Mouse (Mus musculus): Measurements from ENCODE around the gene Dram1.

Gene Dram1

DNA sequence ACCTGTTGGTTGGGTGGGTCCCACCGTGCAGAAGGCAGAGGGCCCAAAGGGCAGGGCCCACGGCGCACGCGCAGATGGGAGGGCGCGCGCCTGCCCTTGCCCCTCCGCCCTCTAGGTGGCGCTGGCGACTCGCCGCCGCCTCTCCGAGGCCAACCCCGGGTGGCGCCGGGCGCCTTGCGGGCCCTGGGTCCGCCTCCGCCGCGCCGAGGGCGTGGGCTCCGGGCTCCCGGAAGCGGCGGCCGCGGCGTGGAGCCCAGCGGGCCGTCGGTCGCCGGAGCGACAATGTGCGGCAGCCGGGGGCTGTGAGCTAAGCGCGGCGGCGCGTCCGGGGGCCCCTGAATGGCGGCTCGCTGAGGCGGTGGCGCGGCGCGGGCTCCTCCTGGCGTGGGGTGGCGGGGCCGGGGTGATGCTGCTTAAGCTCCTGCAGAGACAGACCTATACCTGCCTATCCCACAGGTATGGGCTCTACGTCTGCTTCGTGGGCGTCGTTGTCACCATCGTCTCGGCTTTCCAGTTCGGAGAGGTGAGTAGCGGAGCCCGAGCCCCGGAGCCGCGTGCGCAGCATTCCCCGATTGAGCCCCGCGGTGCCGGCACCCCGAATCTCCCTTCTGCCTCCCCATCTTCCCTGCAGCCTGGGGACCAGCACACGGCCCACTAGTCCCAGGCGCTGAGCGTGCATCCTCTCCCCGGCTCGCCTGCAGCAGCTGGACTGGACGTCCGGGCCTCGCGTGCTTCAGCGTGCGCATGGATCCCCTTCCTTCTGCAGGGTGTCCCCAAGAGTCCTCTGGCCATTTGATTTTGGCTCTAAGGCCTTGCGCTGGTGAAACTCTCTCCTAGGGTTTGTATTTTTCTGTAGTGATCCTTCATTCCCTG, at the start of gene Dram1, which contains the start of gene Gnptab:
Gene Dram1, minus strand, starts transcription at position 68 of the 873 bp plus-strand sequence.
Gene Gnptab, plus strand, starts transcription at position 120 of the 873 bp plus-strand sequence.
- peak; percentile 95 for DNase-seq (ENCODE audit: low read depth)

DNA sequence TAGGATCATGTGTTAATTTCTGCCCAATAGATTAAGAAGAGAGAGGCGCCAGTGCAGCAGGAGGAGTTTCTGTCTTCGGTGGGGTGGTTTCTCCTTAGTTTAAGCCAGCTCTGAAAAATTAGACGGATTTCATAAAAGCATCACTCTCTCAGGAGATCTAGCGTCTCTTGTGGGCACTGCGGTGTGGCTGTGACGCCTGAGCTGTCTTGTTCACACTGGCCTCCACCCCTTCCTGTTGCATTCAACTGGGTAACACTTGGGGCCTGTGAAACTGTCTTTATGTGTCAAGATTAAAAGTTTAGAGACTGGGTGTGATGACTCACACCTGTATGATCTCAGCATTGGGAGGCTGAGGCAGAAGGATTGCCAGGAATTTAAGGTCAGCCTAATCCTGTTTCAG, 49.1 kb upstream of the Dram1 start:
- no peak for DNase-seq (ENCODE audit: low read depth)

DNA sequence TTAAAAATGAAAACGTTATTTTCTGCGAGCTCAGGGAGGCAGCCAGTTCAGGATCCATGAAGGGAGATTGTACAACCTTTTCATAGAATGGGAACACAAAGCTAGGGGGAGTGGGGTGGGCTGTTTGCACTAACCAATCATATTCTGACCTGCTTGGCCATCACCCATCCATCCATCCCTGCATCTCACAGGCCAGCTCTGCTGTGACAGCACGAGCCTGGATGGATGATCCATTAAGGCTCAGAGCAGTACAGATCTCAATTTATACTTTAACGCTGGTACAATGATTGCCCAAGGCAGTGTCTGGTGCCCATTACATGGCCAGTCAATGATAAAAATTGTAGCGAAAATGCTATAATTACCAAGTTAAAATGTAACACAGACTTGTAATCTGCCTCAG, 48.0 kb upstream of the Dram1 start:
- DNase-seq (ENCODE audit: low read depth) = no peak

DNA sequence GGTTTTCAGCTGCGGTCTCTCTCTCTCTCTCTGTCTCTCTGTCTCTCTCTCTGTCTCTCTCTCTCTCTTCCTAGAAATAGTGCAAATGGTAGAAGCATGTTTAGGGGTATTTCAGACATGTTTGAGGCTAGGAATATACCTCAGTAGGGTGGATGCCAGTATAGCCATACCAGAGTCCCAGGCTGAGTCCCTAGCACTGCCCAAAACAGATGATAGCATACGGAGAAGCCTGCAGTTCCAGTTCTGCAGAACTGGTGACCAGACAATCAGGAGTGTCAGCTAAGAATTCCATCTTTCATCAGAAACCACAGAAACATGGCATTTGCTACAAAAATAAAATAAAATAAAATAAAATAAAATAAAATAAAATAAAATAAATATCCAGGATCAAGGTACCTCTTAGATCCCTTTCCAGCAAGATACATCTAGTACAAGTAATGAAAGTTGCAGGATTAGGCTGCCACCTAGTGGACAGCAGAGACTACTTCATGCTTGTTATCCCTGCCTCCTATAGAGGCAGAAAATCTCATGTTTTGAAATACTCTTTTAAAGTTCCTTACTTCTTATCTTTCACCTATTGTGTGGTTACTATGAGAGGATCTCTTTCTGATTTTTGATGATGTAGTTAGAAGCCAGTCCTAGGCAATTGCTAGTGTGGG, 47.4 kb upstream of the Dram1 start:
- peak; percentile 94 for DNase-seq (ENCODE audit: low read depth)

DNA sequence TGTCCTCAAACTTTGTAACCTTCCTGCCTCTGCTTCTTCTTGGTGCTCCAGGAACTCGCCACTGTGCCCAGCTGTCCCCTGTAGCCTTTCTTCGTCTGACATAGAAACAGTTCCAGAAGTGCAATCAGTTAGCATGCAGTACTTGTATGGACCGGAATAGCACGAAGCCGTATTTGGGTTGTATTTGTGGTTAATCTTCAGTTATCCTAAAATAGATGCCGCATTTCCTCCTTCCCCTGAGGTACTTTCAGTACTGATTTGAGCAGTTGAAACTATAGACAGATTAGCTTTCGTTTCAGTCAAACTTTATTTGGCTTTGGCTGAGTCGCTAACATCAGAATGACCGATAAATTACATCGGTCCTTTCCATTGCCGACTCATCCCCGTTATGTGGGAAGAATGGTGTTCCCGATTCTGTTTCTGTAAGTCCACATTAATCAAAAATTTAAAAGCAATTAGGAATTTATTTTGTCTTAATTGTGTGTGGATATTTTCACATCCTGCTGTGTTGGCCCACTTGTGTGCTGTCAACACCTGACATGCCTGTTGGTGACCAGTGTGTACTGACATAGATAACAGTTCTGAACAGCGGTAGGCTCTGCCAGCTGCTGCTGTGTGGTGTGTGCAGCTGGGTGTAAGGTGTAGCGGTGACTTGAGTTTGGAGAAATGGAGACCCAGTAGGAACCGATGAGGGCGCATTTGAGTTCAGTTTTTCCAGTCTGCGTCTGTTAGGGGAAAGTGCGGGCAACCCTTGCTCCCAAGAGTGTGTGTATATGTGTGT, 42.0 kb upstream of the Dram1 start:
- DNase-seq (ENCODE audit: low read depth) = no peak

DNA sequence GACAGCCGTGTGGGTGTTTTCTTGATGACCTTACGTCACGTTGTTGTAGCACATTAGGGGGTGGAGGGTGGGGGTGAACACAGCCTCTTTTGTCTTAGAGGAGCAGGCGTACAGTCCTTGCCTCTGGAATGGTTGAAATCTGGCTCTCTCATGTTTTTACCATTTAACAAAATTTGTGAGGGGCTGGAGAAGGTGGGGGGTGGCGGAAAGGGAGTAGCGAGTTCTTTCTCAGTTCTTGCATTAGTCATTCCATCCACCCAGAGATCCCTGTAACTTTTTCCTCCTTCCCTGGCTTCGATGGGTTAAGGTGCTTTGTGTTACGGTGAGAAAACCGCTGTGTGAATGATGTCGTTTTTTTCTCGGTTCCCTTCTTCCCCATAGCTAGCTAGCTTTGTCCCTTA, 41.3 kb upstream of the Dram1 start:
- DNase-seq (ENCODE audit: low read depth) = peak; percentile 62

DNA sequence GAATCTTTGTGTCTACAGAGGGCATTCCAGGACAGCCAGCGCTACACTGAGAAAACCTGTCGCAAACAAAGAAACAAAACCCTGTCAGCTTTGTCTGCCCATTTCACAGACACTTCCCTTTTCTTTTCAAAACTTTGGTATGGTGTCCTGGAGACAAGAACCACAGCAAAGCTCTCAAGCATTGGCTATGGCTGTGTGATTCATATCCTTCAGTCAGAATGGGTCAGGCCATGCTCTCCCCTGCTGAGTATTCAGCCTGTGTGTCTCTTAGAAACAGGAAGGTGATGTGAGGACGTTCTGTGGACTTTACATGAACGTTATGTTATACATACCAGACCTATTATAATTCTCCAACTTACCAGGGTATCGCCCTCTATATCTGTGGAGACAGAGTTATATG, 38.8 kb upstream of the Dram1 start:
- peak; percentile 43 for DNase-seq (ENCODE audit: low read depth)

DNA sequence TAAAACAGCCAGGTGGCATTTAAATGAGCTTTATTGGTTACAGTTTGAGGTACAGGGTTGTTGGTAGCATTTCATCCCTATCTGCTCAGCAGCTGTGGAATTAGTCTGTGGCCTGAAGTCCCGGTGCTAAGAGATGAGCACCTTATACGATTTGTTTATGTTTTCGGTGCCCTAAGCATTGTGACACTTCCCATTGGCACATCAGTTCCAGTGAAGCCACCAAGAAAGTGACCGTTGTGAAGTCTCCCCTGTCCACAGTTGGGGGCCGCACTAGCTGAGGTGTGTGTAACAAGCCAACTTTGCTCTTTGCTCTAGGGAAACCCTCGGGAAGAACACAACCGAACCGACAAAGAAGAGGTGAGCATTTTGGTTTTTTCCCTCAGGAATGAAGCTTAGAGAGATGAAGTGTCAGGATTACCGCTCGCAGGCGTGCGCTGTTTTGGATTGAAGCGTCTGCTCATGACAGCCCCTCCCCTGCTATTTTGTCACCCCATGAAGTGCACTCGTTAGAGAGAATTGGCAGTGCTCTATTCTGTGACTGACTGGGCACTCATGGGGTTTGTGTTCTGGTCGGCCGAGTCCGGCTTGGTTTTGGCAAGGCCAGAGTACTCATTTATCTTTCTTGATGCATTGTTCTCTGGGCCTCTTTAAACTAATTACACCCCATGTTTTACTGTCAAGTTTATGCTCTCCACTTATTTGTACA, 33.6 kb upstream of the Dram1 start:
- DNase-seq (ENCODE audit: low read depth) = no peak

DNA sequence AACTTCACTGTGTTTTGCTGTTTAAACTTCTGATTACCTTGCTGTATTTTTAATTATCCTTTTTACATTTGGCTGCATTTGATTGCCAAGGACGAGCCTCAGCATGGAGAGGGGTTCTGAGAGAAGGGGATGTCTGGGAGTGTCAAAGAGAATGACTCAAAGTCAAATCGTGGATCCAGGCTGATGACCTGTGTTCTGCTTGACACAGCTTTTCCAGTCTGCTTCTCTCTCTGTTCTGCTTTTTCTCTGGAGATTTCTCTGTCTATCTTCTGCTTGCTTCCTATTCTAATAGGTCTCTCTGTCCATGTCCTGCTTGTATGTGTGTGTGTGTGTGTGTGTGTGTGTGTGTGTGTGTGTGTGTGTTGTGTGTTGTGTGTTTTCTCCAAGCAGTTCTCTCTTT, 30.9 kb upstream of the Dram1 start:
- no peak for DNase-seq (ENCODE audit: low read depth)

DNA sequence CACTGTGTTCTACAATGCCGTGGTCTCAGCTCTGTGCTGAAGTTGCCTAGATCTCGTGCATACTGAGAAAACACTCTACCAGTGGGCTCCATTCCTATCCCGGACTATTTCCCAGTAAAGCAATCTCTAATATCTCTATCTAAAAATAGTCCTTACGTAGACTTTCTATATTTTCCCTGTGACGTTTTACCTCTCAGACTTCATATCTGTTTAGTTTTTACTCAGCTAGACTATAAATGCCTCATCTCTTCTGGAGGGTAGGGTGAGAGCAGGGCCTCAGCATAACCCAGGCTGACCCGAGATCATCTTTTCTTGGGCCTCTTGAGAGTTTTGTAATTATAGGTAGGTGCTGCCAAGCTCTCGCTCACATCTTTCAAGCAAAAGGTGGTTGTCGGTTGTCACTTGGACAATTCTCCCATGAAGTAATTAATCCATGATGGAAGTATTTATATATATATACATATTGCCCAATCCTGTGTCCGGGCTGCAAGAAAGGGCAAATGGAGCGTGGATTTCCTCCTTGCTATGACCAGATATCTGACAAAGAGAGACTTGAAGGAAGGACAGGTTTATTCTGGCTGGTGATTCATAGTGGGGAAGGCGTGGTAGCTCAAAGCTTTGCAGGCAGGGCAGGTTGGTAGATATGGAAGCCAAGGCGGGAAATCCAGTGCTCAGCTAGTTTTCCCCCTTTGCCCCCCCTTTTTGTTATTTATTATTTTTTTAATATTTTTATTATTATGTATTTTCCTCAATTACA, 29.2 kb upstream of the Dram1 start:
- DNase-seq (ENCODE audit: low read depth) = no peak

DNA sequence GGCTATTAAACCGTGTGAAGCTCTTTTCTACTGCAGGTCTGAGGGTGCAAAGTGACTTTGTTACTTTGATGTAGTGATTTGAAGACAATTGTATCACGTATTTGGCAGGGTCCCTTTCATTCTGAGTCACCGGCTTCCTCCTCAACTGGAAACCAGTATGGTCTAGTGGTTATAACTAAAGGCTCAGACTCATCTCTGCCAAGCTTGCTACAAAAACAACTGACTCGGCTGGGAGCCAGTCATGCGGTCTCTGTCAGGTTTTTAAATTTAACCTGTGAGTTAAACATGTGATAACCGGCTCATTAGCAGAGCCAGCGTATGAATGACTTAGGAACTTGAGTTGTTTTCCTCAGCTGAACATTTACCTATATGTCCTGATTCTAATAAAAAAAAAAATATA, 26.9 kb upstream of the Dram1 start:
- DNase-seq (ENCODE audit: low read depth) = peak; percentile 73

DNA sequence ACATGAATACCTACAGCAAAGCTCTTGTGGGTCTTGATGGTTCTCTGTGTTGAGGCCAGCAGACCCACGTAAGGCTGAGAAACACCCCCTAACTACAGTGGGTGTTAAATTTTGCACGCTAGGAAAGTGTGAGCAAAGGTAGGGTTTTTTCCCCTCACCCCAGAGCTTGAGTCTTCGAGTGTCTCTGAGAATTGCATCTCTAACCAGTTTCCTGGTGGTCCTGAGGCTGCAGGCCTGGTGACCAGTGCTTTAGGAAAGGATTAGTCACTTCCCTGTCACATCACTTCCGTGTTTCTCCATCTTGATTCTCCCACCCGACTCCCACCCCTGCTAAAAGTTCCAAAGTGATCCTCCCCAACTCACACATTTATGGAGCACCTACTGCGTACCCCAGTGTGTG, 25.3 kb upstream of the Dram1 start:
- DNase-seq (ENCODE audit: low read depth) = no peak

DNA sequence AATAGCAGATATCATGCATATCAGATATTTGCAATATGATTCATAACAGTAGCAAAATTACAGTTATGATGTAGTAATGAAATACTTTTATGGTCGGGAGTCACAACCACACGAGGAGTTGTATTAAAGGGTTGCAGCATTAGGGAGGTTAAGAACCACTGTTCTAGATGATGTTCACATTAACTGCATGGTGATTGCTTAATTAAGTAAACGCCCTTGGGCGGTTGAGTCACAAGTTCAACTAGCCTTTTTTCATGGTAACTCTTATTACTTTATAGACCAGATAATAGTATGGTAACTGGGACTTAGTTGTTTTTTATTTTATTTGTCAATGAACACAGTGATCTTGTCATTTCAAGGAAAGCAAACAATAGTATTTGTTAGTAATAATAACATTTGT, 24.1 kb upstream of the Dram1 start:
- no peak for DNase-seq (ENCODE audit: low read depth)

DNA sequence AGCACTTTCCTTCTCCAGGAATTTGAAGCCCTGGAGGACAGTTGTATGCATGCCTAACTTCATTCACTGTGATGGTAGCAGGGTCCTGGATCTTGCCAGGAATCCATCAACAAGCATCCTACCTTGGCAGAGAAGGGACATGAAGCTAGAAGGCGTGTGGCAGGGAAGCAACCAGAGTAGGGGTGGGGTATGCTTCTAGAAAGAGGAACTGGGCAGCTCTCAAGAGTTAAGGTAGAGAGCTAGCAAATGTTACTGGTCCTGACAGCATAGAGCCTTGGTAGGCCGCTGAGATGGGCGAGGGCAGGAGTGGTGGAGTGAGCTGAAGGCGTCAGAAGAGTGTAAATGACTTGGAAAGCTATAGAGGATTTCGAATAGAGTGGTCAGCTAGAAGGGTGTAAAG, 20.4 kb upstream of the Dram1 start:
- no peak for DNase-seq (ENCODE audit: low read depth)

DNA sequence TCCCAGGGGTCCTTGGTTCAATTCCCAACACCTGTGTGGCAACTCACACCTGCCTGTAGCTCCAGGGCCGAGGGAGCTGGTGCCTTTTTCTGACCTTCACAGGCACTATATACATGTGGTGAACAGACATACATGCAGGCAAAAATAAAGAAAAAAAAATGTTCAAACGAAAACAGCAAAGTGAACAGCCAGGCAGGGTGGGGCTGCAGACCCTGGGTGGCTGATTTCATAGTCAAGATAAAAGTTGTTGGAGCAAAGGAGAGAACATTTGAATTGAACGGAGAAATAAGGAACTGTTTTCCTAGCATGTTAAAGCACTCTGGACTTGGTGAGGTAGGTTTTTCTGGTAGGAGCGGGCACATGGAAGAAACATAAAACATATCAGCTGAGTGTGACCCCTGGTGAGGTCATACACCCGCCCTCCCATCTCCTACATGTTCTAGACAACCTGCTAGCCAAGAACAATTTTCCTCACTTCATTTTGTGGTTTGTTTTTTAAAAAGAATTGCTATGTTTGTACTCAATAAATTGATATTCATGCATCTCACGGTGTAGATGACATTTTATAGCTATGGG, 19.9 kb upstream of the Dram1 start:
- no peak for DNase-seq (ENCODE audit: low read depth)

DNA sequence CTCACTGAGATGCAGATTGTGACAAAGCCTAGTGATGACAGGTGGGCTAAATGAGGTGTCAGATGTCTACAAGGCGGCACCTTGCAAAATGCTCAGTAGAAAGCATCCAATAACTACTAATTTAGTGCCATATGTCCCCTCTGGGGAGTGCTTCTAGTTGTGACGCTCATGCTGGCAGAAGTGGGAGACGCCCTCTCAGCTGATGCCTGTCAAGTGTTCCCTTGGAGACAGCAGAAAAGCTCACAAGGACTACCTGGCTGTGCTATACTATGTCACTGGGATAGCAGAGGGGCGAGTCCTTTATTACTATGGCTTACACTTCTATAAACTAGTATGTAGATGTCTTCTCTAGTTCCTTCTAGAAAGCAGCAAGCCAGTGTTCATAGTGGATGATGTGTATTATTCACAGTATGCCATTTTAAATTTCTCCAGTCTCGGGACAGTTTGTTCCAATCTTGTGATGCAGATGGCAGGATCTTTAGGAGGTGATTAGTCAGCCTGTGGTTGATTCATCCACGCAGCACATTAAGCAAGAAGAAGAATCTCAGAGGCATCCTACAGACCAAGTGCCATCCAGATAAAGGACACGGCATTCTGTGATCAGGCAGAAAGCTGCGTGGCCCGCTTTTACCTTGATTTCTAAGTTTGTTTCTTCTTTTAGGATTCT, 13.4 kb upstream of the Dram1 start:
- DNase-seq (ENCODE audit: low read depth) = peak; percentile 41

DNA sequence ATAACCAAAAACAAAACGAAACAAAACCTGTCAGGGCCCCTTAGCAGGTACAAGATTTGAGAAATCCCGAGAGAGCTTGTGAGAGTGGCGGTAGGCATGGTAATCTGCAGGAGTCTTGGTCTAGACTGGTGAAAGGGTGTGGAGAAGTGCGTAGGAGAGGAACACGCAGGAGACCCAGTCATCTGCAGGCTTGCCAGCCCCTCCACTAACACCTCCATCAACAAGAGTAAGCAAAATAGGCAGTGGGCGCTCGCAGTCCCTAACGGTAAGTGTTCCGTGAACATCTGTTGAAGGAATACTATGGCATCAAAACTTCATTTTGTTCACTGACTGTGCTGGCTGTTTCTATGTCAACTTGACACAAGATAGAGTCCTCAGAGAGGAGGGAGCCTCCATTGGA, 12.6 kb upstream of the Dram1 start:
- DNase-seq (ENCODE audit: low read depth) = no peak

DNA sequence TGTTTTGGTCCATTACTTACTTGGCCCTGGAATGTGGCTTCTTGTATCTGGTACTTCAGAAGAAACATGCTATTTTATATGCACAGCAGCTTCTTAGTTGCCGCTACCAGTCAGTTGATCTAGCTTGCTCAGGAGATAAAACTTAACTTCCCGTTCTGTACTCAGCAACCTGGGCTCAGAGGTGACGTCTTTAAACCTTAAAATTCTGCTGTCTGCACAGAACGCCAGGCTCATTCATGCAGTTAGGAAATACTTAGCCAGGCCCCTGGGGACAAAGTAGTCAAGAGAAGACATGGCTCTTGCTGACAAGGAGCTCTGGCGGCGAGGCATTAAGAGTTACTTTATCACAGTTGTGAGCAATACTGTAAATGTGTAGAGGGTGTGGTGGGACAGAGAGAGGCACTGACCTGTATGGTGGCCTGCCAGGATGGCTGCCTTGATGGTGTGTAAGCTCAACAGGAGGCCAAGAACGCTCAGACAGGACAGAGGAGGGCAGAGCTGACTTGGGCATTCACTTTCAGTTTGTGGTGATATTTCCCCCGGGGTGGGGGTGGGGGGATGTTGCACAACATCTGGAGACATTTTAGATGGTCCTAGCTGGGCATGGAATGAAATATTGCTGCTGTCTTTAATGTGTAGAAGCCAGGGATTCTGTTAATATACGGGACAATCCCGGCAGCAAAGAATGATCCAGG, 11.4 kb upstream of the Dram1 start:
- peak; percentile 89 for DNase-seq (ENCODE audit: low read depth)

DNA sequence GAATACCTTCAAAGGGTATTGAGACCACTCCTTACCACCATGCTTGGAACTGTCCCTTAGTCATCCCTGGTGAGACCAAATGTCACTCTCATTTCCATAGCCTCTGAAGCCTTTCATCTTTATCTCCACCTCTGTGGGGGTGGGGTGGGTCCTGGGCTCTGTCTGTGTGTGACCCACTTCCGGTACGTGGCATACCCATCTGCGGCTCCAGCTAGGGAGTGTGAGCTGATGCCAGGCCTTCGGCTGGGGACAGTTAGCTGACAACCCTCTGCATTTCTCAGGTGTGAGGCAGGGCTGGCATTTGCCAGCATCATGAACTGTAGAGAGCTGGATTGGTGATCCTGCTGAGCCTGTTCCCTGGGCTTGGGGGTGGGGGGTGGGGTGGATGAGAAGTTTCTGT, 10.7 kb upstream of the Dram1 start:
- DNase-seq (ENCODE audit: low read depth) = no peak

DNA sequence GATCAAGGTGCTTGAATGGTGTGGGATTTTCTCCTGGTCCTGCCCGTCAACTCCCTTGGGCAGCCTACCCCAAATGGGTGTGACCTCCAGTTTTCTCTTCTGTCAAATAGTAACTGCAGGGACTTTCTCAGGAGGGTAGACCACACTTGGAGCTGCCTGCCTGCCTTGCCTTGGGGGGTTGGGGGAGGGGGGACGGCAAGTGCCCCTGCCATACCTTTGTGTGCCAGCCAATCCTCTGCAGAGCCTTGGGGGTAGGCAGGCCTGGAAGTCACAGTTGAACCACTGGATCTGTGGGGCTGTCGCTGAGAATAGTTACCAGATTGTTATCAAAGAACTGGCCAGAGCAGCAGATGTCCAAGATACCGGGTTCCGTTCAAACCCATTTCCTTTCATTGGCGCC, 7.4 kb upstream of the Dram1 start:
- no peak for DNase-seq (ENCODE audit: low read depth)

Measured in NIH3T3 (cell line).